In genomic region chr2:167641337-167641736, GRCm38 (mm10) we compare ENCODE assay signal across 10 mouse cellular contexts. TPM values are rescaled to one million over a fixed set of nuclear protein-coding genes. Genes with fewer than 3 reads are reported as not detected.
DNase-seq lines count a peak whose midpoint lies in the region; ATAC-seq and TF ChIP-seq lines count a peak whose summit lies in the region.
"Had no signal": no experiment of that assay in that cellular context is flagged by ENCODE, and none has a peak within 500 bp of the region (broad histone marks: within the 10 kb centered on the region; RNA-seq: fewer than 3 reads in every experiment).

No protein-coding gene starts in this region.

- TF ChIP-seq POLR2A in CH12.LX (IDR thresholded peaks at IDR 0.05; ENCODE audit: low read depth, low read length) = no peak

- intact Hi-C loops in heart, postnatal 10 days (cut with DNase I) = loop anchor here (1.0 kb wide), 1 partner anchor 34 kb away; no protein-coding TSS in a partner anchor

- TF ChIP-seq EP300 in CH12.LX (IDR thresholded peaks at IDR 0.05; ENCODE audit: low read length) = no peak

- H3K9me3 ChIP-seq in heart, embryonic 10.5 days = no peaks in the 10 kb centered on the region
- H3K9me3 ChIP-seq in CH12.LX (replicated peaks; ENCODE audit: low read length) = no peaks in the 10 kb centered on the region
- H3K9me3 ChIP-seq: hindbrain, embryonic 15.5 days; stomach, embryonic 15.5 days had no signal

- H3K79me2 ChIP-seq in CH12.LX (replicated peaks; ENCODE audit: control insufficient read depth, extremely low read depth, insufficient read depth, poor library complexity, severe bottlenecking) = no peaks in the 10 kb centered on the region

- 46% methylated on average over 8 of the region's 8 CpGs for WGBS in heart, embryonic 10.5 days

- in situ Hi-C loops in CH12.LX (cut with MboI; ENCODE audit: low pct_ligation_motif_present, low pct_unique_long_range_greater_than_20kb, low sequenced_read_pairs) = loop anchor here (5.0 kb wide), 1 partner anchor 36 kb away; no protein-coding TSS in a partner anchor

- no peak overlapping the region for H3K4me2 ChIP-seq in CH12.LX (ENCODE audit: insufficient read depth, low read depth, poor library complexity, severe bottlenecking)
- H3K4me2 ChIP-seq: hindbrain, embryonic 15.5 days; stomach, embryonic 15.5 days had no signal

- H3K27ac ChIP-seq in heart, embryonic 10.5 days = no peak overlapping the region
- H3K27ac ChIP-seq in CH12.LX (ENCODE audit: insufficient read depth, low read depth) = no peak overlapping the region
- H3K27ac ChIP-seq: hindbrain, embryonic 15.5 days; stomach, embryonic 15.5 days had no signal

- ATAC-seq in monocyte, adult 5-6 weeks (replicated peaks; ENCODE audit: insufficient number of reproducible peaks, low FRiP score, low TSS enrichment, poor library complexity, severe bottlenecking) = peak; percentile 60

- peaks cover 36% of the 10 kb centered on the region for H3K36me3 ChIP-seq in heart, embryonic 10.5 days
- peaks cover 24 to 37% of the 10 kb centered on the region in 2 experiments for H3K36me3 ChIP-seq in CH12.LX (replicated peaks in 1 of 2; ENCODE audit: control insufficient read depth in 1 of 2, insufficient read depth in 1 of 2, low read length in 1 of 2)
- H3K36me3 ChIP-seq: hindbrain, embryonic 15.5 days had no signal

- H3K4me1 ChIP-seq in heart, embryonic 10.5 days = no peaks in the 10 kb centered on the region
- peaks cover 3 to 6% of the 10 kb centered on the region in 2 experiments for H3K4me1 ChIP-seq in CH12.LX (ENCODE audit: control insufficient read depth in 1 of 2, insufficient read depth in 2 of 2)
- H3K4me1 ChIP-seq: hindbrain, embryonic 15.5 days; stomach, embryonic 15.5 days had no signal

- H3K27me3 ChIP-seq in heart, embryonic 10.5 days (ENCODE audit: insufficient read depth, poor library complexity, severe bottlenecking) = no peaks in the 10 kb centered on the region
- H3K27me3 ChIP-seq in CH12.LX (replicated peaks) = no peaks in the 10 kb centered on the region
- H3K27me3 ChIP-seq: hindbrain, embryonic 15.5 days; stomach, embryonic 15.5 days had no signal

- peak; percentile 89 for TF ChIP-seq RAD21 in CH12.LX (IDR thresholded peaks at IDR 0.05; ENCODE audit: low read depth, low read length)

- peak; percentile 67 to 76 for DNase-seq in heart, postnatal 10 days
- DNase-seq in heart, embryonic 10.5 days (ENCODE audit: low spot score) = no peak
- DNase-seq in CH12.LX (ENCODE audit: extremely low read depth) = no peak
- DNase-seq in embryo, embryonic 10 days (ENCODE audit: low spot score) = peak; percentile 63
- DNase-seq in kidney, postnatal 14 days = peak; percentile 79
- DNase-seq in right cerebral cortex, postnatal 4 days = no peak
- no peak for DNase-seq in right cerebral cortex, adult 2 months (ENCODE audit: low spot score in 2 of 2)

- TF ChIP-seq CTCF in CH12.LX (conservative IDR thresholded peaks at IDR 0.05 in 1 of 2, IDR thresholded peaks at IDR 0.05 in 1 of 2; ENCODE audit: low read depth in 2 of 2, low read length in 2 of 2) = peak; percentile 24 to 92; a peak in 2 of 4 replicates

- H3K9ac ChIP-seq in CH12.LX (ENCODE audit: insufficient read depth, low read depth) = no peak overlapping the region
- H3K9ac ChIP-seq: hindbrain, embryonic 15.5 days; stomach, embryonic 15.5 days had no signal

- dilution Hi-C loops in CH12.LX (cut with MboI; ENCODE audit: extremely low pct_ligation_motif_present, extremely low pct_unique_long_range_greater_than_20kb, low sequenced_read_pairs) = no loop called here

- H3K4me3 ChIP-seq in heart, embryonic 10.5 days = no peak overlapping the region
- no peak overlapping the region for H3K4me3 ChIP-seq in CH12.LX (replicated peaks in 1 of 3; ENCODE audit: low read depth in 2 of 3, low read length in 2 of 3, poor library complexity in 1 of 3)
- H3K4me3 ChIP-seq: hindbrain, embryonic 15.5 days; stomach, embryonic 15.5 days had no signal

TF ChIP-seq in CH12.LX, 34 proteins besides CTCF, POLR2A, EP300 and RAD21:
- TF ChIP-seq SMC3 (IDR thresholded peaks at IDR 0.05; ENCODE audit: low read depth, low read length) (peak; percentile 95), JUN (IDR thresholded peaks at IDR 0.05; ENCODE audit: insufficient read depth, low read depth, low read length) (no peak), E2F4 (IDR thresholded peaks at IDR 0.05; ENCODE audit: insufficient replicate concordance, low read depth, low read length) (no peak), UBTF (IDR thresholded peaks at IDR 0.05; ENCODE audit: low read depth, low read length) (no peak), USF2 (conservative IDR thresholded peaks at IDR 0.05; ENCODE audit: low read depth, low read length) (no peak), TBP (conservative IDR thresholded peaks at IDR 0.05; ENCODE audit: low read depth, low read length) (no peak), POLR2AphosphoS2 (IDR thresholded peaks at IDR 0.05; ENCODE audit: low read depth, low read length) (peak; percentile 20; the same call in 1 of the 2 replicates), MYC (IDR thresholded peaks at IDR 0.05; ENCODE audit: low read depth, low read length) (no peak), HCFC1 (IDR thresholded peaks at IDR 0.05; ENCODE audit: low read depth, low read length) (no peak), ETS1 (conservative IDR thresholded peaks at IDR 0.05; ENCODE audit: low read depth, low read length) (no peak), GABPA (IDR thresholded peaks at IDR 0.05; ENCODE audit: insufficient replicate concordance, low read depth, low read length) (no peak), MAX (IDR thresholded peaks at IDR 0.05; ENCODE audit: low read length) (no peak), MEF2A (IDR thresholded peaks at IDR 0.05; ENCODE audit: borderline replicate concordance, low read depth, low read length) (no peak), ZC3H11A (IDR thresholded peaks at IDR 0.05; ENCODE audit: low read depth, low read length) (peak; percentile 76), PAX5 (IDR thresholded peaks at IDR 0.05; ENCODE audit: low read length) (no peak)
TF ChIP-seq in CH12.LX: peak in this region for 3.

RNA-seq across cellular contexts. Expression of gene Ube2v1, which starts 9.4 kb away (rescaled TPM):
- total RNA-seq in heart, postnatal 10 days (2021) = 100 to 1,000 TPM; 120 to 121 TPM
- 312 and 332 TPM in 2 replicates for polyA plus RNA-seq in heart, embryonic 10.5 days (2016; fragmentation: Nextera tagmentation; extraction: Ambion mirVana)
- total RNA-seq in CH12.LX (2012; rRNA removed) (126 TPM in 2 replicates), CH12.LX (2014; rRNA removed) (84.0 and 92.8 TPM in 2 replicates)
- polyA plus RNA-seq in CH12.LX (2012; ENCODE audit: insufficient read length, low read depth) = 157 and 184 TPM in 2 replicates
- 43.7 to 97.6 TPM (median 59.7 TPM) in 3 replicates for total RNA-seq in monocyte, adult 5-6 weeks (2017)

RNA-seq across cellular contexts. Expression of gene Gm20431, which starts 20.0 kb away (rescaled TPM):
- total RNA-seq in heart, postnatal 10 days (2021) = 10 to 100 TPM; 21.6 to 23.2 TPM
- polyA plus RNA-seq in heart, embryonic 10.5 days (2016; fragmentation: Nextera tagmentation; extraction: Ambion mirVana) = 0.36 and 3.9 TPM in 2 replicates
- 10.3 and 15.0 TPM in 2 replicates for total RNA-seq in CH12.LX (2012; rRNA removed)
- total RNA-seq in CH12.LX (2014; rRNA removed) = not detected in 2 replicates
- polyA plus RNA-seq in CH12.LX (2012; ENCODE audit: insufficient read length, low read depth) = 2.4 TPM in 1 of 2 replicates, not detected in the other
- not detected in 3 replicates for total RNA-seq in monocyte, adult 5-6 weeks (2017)

RNA-seq across cellular contexts. Expression of gene Cebpb, which starts 47.4 kb away (rescaled TPM):
- total RNA-seq in heart, postnatal 10 days (2021) = 100 to 1,000 TPM in 1 of 2 experiments, 10 to 100 TPM in 1; 31.0 to 100 TPM
- polyA plus RNA-seq in heart, embryonic 10.5 days (2016; fragmentation: Nextera tagmentation; extraction: Ambion mirVana) = 4.2 TPM in 2 replicates
- 2.3 and 6.2 TPM in 2 replicates for total RNA-seq in CH12.LX (2012; rRNA removed)
- 0.19 TPM in 1 of 2 replicates, not detected in the other for total RNA-seq in CH12.LX (2014; rRNA removed)
- polyA plus RNA-seq in CH12.LX (2012; ENCODE audit: insufficient read length, low read depth) = 0.24 TPM in 1 of 2 replicates, not detected in the other
- total RNA-seq in monocyte, adult 5-6 weeks (2017) = 255 to 567 TPM (median 357 TPM) in 3 replicates

RNA-seq across cellular contexts. Expression of gene Tmem189, which starts 48.3 kb away (rescaled TPM):
- total RNA-seq in heart, postnatal 10 days (2021) = 10 to 100 TPM; 37.9 to 40.5 TPM
- 47.7 and 53.8 TPM in 2 replicates for polyA plus RNA-seq in heart, embryonic 10.5 days (2016; fragmentation: Nextera tagmentation; extraction: Ambion mirVana)
- 30.9 and 31.0 TPM in 2 replicates for total RNA-seq in CH12.LX (2012; rRNA removed)
- total RNA-seq in CH12.LX (2014; rRNA removed) = 25.1 and 27.9 TPM in 2 replicates
- 29.4 and 29.5 TPM in 2 replicates for polyA plus RNA-seq in CH12.LX (2012; ENCODE audit: insufficient read length, low read depth)
- 55.2 to 64.6 TPM (median 57.9 TPM) in 3 replicates for total RNA-seq in monocyte, adult 5-6 weeks (2017)

Comparison
In these comparisons a context has a peak if more than half of its experiments do, and no peak if none do; other contexts are left out.
1. DNase-seq: peak in heart, postnatal 10 days (2 of 2), embryo, embryonic 10 days (single experiment) and kidney, postnatal 14 days (single experiment); none in heart, embryonic 10.5 days (single experiment), CH12.LX (single experiment), right cerebral cortex, postnatal 4 days (single experiment) and right cerebral cortex, adult 2 months (0 of 2).
2. RNA of gene Cebpb, which starts 47.4 kb away (total RNA-seq): 255 to 567 TPM in monocyte, adult 5-6 weeks and 31.0 to 100 TPM in heart, postnatal 10 days; 0.19 to 6.2 TPM in CH12.LX; every median in the first group is over 4 times any median in the second.